Mouse (Mus musculus) liver, embryonic 14.5 days (tissue): Measurements from ENCODE around the gene Olfr1342.

ENCODE experiments used
- CTCF ChIP-seq: IDR thresholded peaks from 2 replicates; pipeline ENCODE4 v1.5.1; 2016; ENCODE audit warnings: antibody characterized with exemption, low read depth, control low read depth
- EP300 ChIP-seq: IDR thresholded peaks from 2 replicates; pipeline ENCODE4 v1.6.1; 2016; ENCODE audit warnings: antibody characterized with exemption, low read depth

- no peak for TF ChIP-seq CTCF
- TF ChIP-seq EP300: no peak
Measured at GRCm38 (mm10) chr4:118692412-118692973, at the start of gene Olfr1342.
